Comparison of ENCODE assay signal across 8 mouse cellular contexts in genomic region chr5:138657854-138658253, GRCm38 (mm10). TPM values are rescaled to one million over a fixed set of nuclear protein-coding genes. Genes with fewer than 3 reads are reported as not detected.
DNase-seq lines count a peak whose midpoint lies in the region; ATAC-seq lines count a peak whose summit lies in the region.

No protein-coding gene starts in this region.

- peak; percentile 86 for ATAC-seq in CD4-positive, CD25-positive, alpha-beta regulatory T cell, adult 4 months
- ATAC-seq in common myeloid progenitor, adult 5-6 weeks (replicated peaks; ENCODE audit: low read depth, poor library complexity, severe bottlenecking): peak; percentile 69
- ATAC-seq in neutrophil, adult 5-6 weeks (ENCODE audit: extremely low read depth, insufficient number of reproducible peaks, low FRiP score, poor library complexity, severe bottlenecking): peak; percentile 64; the same call in 1 of the 2 replicates

- peak; percentile 40 for DNase-seq in T-cell, adult 2 months (ENCODE audit: low spot score)
- peak; percentile 51 for DNase-seq in heart, adult 8-10 months (ENCODE audit: low spot score)
- DNase-seq in kidney, postnatal 14 days: peak; percentile 56
- DNase-seq in lung, adult 18-20 months: peak; percentile 22 to 53
- no peak for DNase-seq in testis, postnatal 10 days (ENCODE audit: low spot score)

RNA-seq across cellular contexts. Expression of gene A430033K04Rik, which starts 35.2 kb away (rescaled TPM):
- 10 to 100 TPM in 1 of 2 experiments, 1 to 10 TPM in 1; 6.6 to 11.8 TPM for polyA plus RNA-seq in CD4-positive, CD25-positive, alpha-beta regulatory T cell, adult 4 months (2017; shearing (Covaris generic))
- total RNA-seq in common myeloid progenitor, adult 5-6 weeks (2017): 17.7 and 18.4 TPM in 2 replicates
- 1 to 10 TPM; 3.8 to 4.9 (median 4.8) TPM for total RNA-seq in heart, adult 8-10 months (2022)
- 12.5 and 16.3 TPM in 2 replicates for total RNA-seq in neutrophil, adult 5-6 weeks (2017)

RNA-seq across cellular contexts. Expression of gene Zfp68, which starts 38.3 kb away (rescaled TPM):
- polyA plus RNA-seq in CD4-positive, CD25-positive, alpha-beta regulatory T cell, adult 4 months (2017; shearing (Covaris generic)): 10 to 100 TPM; 45.0 to 47.6 TPM
- 63.6 and 89.1 TPM in 2 replicates for total RNA-seq in common myeloid progenitor, adult 5-6 weeks (2017)
- 10 to 100 TPM; 16.8 to 20.1 (median 18.7) TPM for total RNA-seq in heart, adult 8-10 months (2022)
- 55.5 and 59.7 TPM in 2 replicates for total RNA-seq in neutrophil, adult 5-6 weeks (2017)
